Mouse (Mus musculus): ENCODE data around the gene Ddah2. TPM values are rescaled to one million over a fixed set of nuclear protein-coding genes. Genes with fewer than 3 reads are reported as not detected.

Gene Ddah2
- 337 and 380 TPM in 2 replicates for polyA plus RNA-seq (2015; fragmentation: Nextera tagmentation; extraction: Ambion mirVana)

- H3K4me3 ChIP-seq = peak within 1 kb of the TSS; percentile 72
- peak within 1 kb of the TSS; percentile 84 for H3K27ac ChIP-seq
- ATAC-seq (replicated peaks) = peak; percentile 89
- H3K9me3 ChIP-seq = no peaks in the 10 kb centered on the region
- peaks cover 4% of the 10 kb centered on the region; the same call in 1 of the 2 replicates for H3K36me3 ChIP-seq (replicated peaks)
- H3K4me1 ChIP-seq = peaks cover 20% of the 10 kb centered on the region
- H3K9ac ChIP-seq = peak within 1 kb of the TSS; percentile 71
- H3K4me2 ChIP-seq = peak within 1 kb of the TSS; percentile 76
- under 1% methylated on average over 57 of the region's 57 CpGs for WGBS
- peaks cover 13% of the 10 kb centered on the region for H3K27me3 ChIP-seq (replicated peaks)
These were observed at the start of gene Ddah2 for GRCm38 (mm10) chr17:35058911-35059892. TSS of gene Ddah2 (plus strand) at chr17:35059035.

DNA sequence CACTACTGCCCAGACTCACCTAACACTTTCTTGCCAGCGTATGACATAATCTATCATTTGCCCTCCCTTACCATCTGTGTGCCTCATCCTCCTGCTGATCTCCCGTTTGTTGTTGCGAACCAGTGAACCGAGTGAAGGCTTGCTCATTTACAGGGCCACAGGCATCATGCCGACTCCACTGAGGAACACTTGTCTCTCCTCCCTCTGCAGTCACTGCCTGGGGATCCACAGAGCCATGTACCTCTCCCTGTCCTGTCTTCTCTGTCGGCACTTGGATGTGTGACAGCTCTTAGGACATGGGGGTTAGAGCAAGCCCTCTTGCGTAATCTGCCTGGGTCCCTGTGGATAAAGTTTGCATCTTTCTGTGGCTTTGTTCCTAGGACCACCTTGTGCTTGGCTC is 49.2 kb upstream of the Ddah2 start:
- Histone ChIP-seq H3K9me3 (no peaks in the 10 kb centered on the region), H3K4me2 (no peak overlapping the region), H3K4me3 (no peak overlapping the region), H3K9ac (no peak overlapping the region), H3K27me3 (replicated peaks) (no peaks in the 10 kb centered on the region), H3K27ac (no peak overlapping the region), H3K4me1 (no peaks in the 10 kb centered on the region), H3K36me3 (replicated peaks) (peaks cover 57% of the 10 kb centered on the region)
- 88% methylated on average over 7 of the region's 7 CpGs for WGBS
- ATAC-seq (replicated peaks) = no peak

GRCm38 (mm10) chr17:35011440-35011839 is 47.4 kb upstream of the Ddah2 start:
- H3K27ac ChIP-seq = no peak overlapping the region
- no peak overlapping the region for H3K4me2 ChIP-seq
- no peak for ATAC-seq (replicated peaks)
- H3K9ac ChIP-seq = no peak overlapping the region
- 91% methylated on average over 8 of the region's 8 CpGs for WGBS
- H3K4me3 ChIP-seq = no peak overlapping the region
- 0 out of 2 replicates have a peak, but pooled peaks cover 3% of the 10 kb centered on the region for H3K4me1 ChIP-seq
- H3K27me3 ChIP-seq (replicated peaks) = no peaks in the 10 kb centered on the region
- H3K36me3 ChIP-seq (replicated peaks) = peaks cover 47% of the 10 kb centered on the region
- no peaks in the 10 kb centered on the region for H3K9me3 ChIP-seq

DNA sequence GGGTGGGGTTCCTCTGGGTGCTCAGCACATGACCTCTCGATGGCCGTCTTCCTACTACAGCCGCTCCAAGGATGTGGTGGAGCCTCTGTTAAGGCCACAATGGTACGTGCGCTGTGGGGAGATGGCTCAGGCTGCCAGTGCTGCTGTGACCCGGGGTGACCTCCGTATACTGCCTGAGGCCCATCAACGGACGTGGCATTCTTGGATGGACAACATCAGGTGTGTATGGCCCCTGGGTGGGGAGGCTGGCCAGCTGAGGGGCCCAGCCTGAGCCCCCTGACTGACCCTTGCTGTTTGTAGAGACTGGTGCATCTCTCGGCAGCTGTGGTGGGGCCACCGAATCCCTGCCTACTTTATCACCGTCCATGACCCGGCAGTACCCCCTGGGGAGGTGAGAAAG is 46.4 kb upstream of the Ddah2 start:
- Histone ChIP-seq H3K27me3 (replicated peaks) (no peaks in the 10 kb centered on the region), H3K9ac (no peak overlapping the region), H3K4me1 (0 out of 2 replicates have a peak, but pooled peaks cover 4% of the 10 kb centered on the region), H3K4me2 (no peak overlapping the region), H3K27ac (no peak overlapping the region), H3K4me3 (no peak overlapping the region), H3K9me3 (no peaks in the 10 kb centered on the region), H3K36me3 (replicated peaks) (peaks cover 47% of the 10 kb centered on the region)
- 92% methylated on average over 13 of the region's 13 CpGs for WGBS
- ATAC-seq (replicated peaks) = no peak

- H3K27me3 ChIP-seq (replicated peaks) = no peaks in the 10 kb centered on the region
- peaks cover 47% of the 10 kb centered on the region for H3K36me3 ChIP-seq (replicated peaks)
- 88% methylated on average over 6 of the region's 6 CpGs for WGBS
- H3K4me1 ChIP-seq = 0 out of 2 replicates have a peak, but pooled peaks cover 4% of the 10 kb centered on the region
- no peak overlapping the region for H3K27ac ChIP-seq
- no peak for ATAC-seq (replicated peaks)
- no peak overlapping the region for H3K4me2 ChIP-seq
- no peak overlapping the region for H3K4me3 ChIP-seq
- H3K9ac ChIP-seq = no peak overlapping the region
- no peaks in the 10 kb centered on the region for H3K9me3 ChIP-seq
These were observed 45.6 kb upstream of the Ddah2 start for GRCm38 (mm10) chr17:35013221-35013620.

- H3K4me2 ChIP-seq = no peak overlapping the region
- H3K4me3 ChIP-seq = no peak overlapping the region
- H3K27me3 ChIP-seq (replicated peaks) = no peaks in the 10 kb centered on the region
- 0 out of 2 replicates have a peak, but pooled peaks cover 4% of the 10 kb centered on the region for H3K4me1 ChIP-seq
- no peaks in the 10 kb centered on the region for H3K9me3 ChIP-seq
- no peak overlapping the region for H3K27ac ChIP-seq
- H3K9ac ChIP-seq = no peak overlapping the region
- peaks cover 40% of the 10 kb centered on the region for H3K36me3 ChIP-seq (replicated peaks)
- ATAC-seq (replicated peaks) = no peak
- 94% methylated on average over 16 of the region's 16 CpGs for WGBS
These were observed 43.5 kb upstream of the Ddah2 start for GRCm38 (mm10) chr17:35015296-35015695.

GRCm38 (mm10) chr17:35016376-35016775 is 42.5 kb upstream of the Ddah2 start, which contains the start of gene Vwa7:
TSS of gene Vwa7 (plus strand) at chr17:35016579.
- 56% methylated on average over 12 of the region's 12 CpGs for WGBS
- 0 out of 2 replicates have a peak, but pooled peaks have one; percentile 28 for ATAC-seq (replicated peaks)

DNA sequence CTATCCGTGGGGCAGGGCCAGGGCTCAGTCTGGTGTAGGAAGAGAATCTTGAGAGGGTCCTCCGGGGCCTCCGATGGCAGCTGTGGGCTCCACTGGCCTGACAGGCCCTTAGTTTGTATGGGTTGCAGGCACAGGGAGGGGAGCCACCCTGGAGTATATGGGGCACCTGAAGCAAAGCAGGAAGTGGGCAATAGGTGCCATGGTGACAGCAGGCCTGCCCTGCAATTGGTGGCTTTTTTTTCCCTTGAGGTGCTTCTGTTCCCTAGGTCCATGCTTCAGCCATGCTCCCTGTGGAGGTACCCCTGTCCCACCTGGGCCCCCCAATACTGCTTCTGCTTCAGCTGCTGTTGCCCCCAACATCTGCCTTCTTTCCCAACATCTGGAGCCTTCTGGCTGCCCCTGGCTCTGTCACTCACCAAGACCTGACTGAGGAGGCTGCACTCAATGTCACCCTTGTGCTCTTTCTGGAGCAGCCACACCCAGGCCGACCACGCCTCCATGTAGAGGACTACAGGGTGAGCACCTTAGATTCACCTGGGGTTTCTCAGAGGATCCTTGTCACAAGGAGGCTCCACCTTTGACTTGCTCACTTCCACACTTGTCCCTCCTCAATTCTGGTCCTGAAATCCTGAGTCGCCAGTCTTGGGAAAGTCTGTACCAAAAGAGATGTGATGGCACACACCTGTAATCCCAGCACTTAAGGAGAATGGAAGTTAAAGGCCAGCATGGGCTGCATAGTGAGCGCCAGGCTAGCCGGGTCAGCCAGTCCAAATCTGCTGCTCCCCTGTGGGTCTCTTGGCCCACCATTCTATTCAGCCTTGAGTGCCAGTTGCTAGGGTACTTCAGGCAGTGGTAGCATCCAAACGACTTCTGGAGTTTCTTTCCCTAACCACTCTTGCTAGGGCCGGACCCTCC is 41.8 kb upstream of the Ddah2 start:
- Histone ChIP-seq H3K9ac (no peak overlapping the region), H3K4me1 (peaks cover 9% of the 10 kb centered on the region), H3K27ac (no peak overlapping the region), H3K4me2 (no peak overlapping the region), H3K36me3 (replicated peaks) (peaks cover 23% of the 10 kb centered on the region), H3K9me3 (no peaks in the 10 kb centered on the region), H3K4me3 (no peak overlapping the region), H3K27me3 (replicated peaks) (no peaks in the 10 kb centered on the region)
- no peak for ATAC-seq (replicated peaks)
- 83% methylated on average over 10 of the region's 10 CpGs for WGBS

More at GRCm38 (mm10) chr17:35016376-35016775, 42.5 kb upstream of the Ddah2 start, which contains the start of gene Vwa7:
- Histone ChIP-seq H3K4me1 (peaks cover 5% of the 10 kb centered on the region), H3K4me2 (no peak within 1 kb of the TSS), H3K27me3 (replicated peaks) (no peaks in the 10 kb centered on the region), H3K4me3 (no peak within 1 kb of the TSS), H3K36me3 (replicated peaks) (peaks cover 30% of the 10 kb centered on the region), H3K27ac (no peak within 1 kb of the TSS), H3K9me3 (no peaks in the 10 kb centered on the region), H3K9ac (no peak within 1 kb of the TSS)

- 75% methylated on average over 14 of the region's 14 CpGs for WGBS
- peaks cover 9% of the 10 kb centered on the region for H3K4me1 ChIP-seq
- no peaks in the 10 kb centered on the region for H3K27me3 ChIP-seq (replicated peaks)
- ATAC-seq (replicated peaks) = no peak
- no peak overlapping the region for H3K4me2 ChIP-seq
- H3K9me3 ChIP-seq = no peaks in the 10 kb centered on the region
- H3K4me3 ChIP-seq = no peak overlapping the region
- no peak overlapping the region for H3K27ac ChIP-seq
- H3K9ac ChIP-seq = no peak overlapping the region
- peaks cover 17% of the 10 kb centered on the region; the same call in 1 of the 2 replicates for H3K36me3 ChIP-seq (replicated peaks)
These were observed 41.2 kb upstream of the Ddah2 start for GRCm38 (mm10) chr17:35017706-35018030.

GRCm38 (mm10) chr17:35018171-35018570 is 40.7 kb upstream of the Ddah2 start:
- Histone ChIP-seq H3K4me2 (no peak overlapping the region), H3K27ac (no peak overlapping the region), H3K9me3 (no peaks in the 10 kb centered on the region), H3K4me1 (peaks cover 9% of the 10 kb centered on the region), H3K9ac (no peak overlapping the region), H3K4me3 (no peak overlapping the region), H3K36me3 (replicated peaks) (peaks cover 13% of the 10 kb centered on the region; the same call in 1 of the 2 replicates), H3K27me3 (replicated peaks) (no peaks in the 10 kb centered on the region)
- WGBS = 85% methylated on average over 3 of the region's 3 CpGs
- no peak for ATAC-seq (replicated peaks)

- 78% methylated on average over 11 of the region's 11 CpGs for WGBS
- H3K36me3 ChIP-seq (replicated peaks) = no peaks in the 10 kb centered on the region; the same call in 1 of the 2 replicates
- H3K9ac ChIP-seq = no peak overlapping the region
- no peaks in the 10 kb centered on the region for H3K9me3 ChIP-seq
- no peaks in the 10 kb centered on the region for H3K27me3 ChIP-seq (replicated peaks)
- H3K27ac ChIP-seq = no peak overlapping the region
- H3K4me1 ChIP-seq = peaks cover 9% of the 10 kb centered on the region
- ATAC-seq (replicated peaks) = no peak
- H3K4me2 ChIP-seq = no peak overlapping the region
- no peak overlapping the region for H3K4me3 ChIP-seq
These were observed 38.9 kb upstream of the Ddah2 start for GRCm38 (mm10) chr17:35019894-35020293.

DNA sequence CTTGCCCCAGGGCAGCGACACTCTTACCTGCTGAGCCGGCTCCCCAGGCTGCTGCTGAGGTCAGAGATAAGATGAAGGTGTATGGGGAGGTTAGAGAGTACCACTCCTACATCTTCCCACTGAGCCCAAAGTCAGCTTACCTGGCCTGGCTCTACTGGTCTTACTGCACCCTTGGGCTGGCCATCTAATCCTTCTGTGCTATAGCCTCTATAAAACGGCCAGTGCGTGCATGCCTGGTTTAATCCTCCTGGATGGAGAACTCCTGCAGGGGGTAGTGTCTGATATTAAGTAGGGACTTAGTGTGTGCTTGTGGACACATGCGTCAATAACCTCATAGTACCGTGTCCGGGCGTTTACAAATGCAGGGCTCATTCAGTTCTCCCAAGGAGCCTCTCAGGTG is 38.3 kb upstream of the Ddah2 start:
- H3K9me3 ChIP-seq = no peaks in the 10 kb centered on the region
- no peaks in the 10 kb centered on the region; the same call in 1 of the 2 replicates for H3K36me3 ChIP-seq (replicated peaks)
- no peak overlapping the region for H3K4me3 ChIP-seq
- WGBS = 82% methylated on average over 8 of the region's 8 CpGs
- no peak overlapping the region for H3K9ac ChIP-seq
- H3K4me2 ChIP-seq = no peak overlapping the region
- H3K4me1 ChIP-seq = peaks cover 9% of the 10 kb centered on the region
- H3K27me3 ChIP-seq (replicated peaks) = no peaks in the 10 kb centered on the region
- no peak for ATAC-seq (replicated peaks)
- H3K27ac ChIP-seq = no peak overlapping the region
